Mouse (Mus musculus): Measurements from ENCODE around the gene Adam1a.

- peak; percentile 43 for TF ChIP-seq CTCF (IDR thresholded peaks at IDR 0.05; ENCODE audit: extremely low read depth, insufficient read depth, low read length)
- TF ChIP-seq POLR2A (IDR thresholded peaks at IDR 0.05; ENCODE audit: extremely low read depth, insufficient read depth, low read length): no peak
Observed at GRCm38 (mm10) chr5:121583765-121584501, 38.7 kb upstream of the Adam1a start.

Data from cortical plate, adult 2 months (tissue).